9 mouse cellular contexts compared by ENCODE assay signal in genomic region chr15:100637661-100638060, GRCm38 (mm10). TPM values are rescaled to one million over a fixed set of nuclear protein-coding genes. Genes with fewer than 3 reads are reported as not detected.
DNase-seq lines count a peak whose midpoint lies in the region; ATAC-seq and TF ChIP-seq lines count a peak whose summit lies in the region.
"Had no signal": no experiment of that assay in that cellular context is flagged by ENCODE, and none has a peak within 500 bp of the region (broad histone marks: within the 10 kb centered on the region; RNA-seq: fewer than 3 reads in every experiment).

No protein-coding gene starts in this region.

- peak overlapping the region; percentile 93 for H3K4me2 ChIP-seq in lung, postnatal 0 days (replicated peaks; ENCODE audit: low read depth, low read length)
- H3K4me2 ChIP-seq in midbrain, embryonic 13.5 days (replicated peaks), result no peak overlapping the region

- 17% methylated on average over 6 of the region's 6 CpGs for WGBS in lung, postnatal 0 days
- 16% methylated on average over 6 of the region's 6 CpGs for WGBS in midbrain, embryonic 13.5 days

- H3K27ac ChIP-seq in layer of hippocampus, adult 2 months, result no peak overlapping the region
- H3K27ac ChIP-seq in lung, postnatal 0 days (ENCODE audit: low read length), result no peak overlapping the region
- H3K27ac ChIP-seq in midbrain, embryonic 13.5 days, result no peak overlapping the region
- H3K27ac ChIP-seq: limb, embryonic 13.5 days had no signal

- no peak for TF ChIP-seq POLR2A in brain, embryonic 14.5 days (IDR thresholded peaks at IDR 0.05; ENCODE audit: borderline replicate concordance, extremely low read depth, insufficient read depth, insufficient read length, poor library complexity, severe bottlenecking)

- TF ChIP-seq EP300 in lung, postnatal 0 days (IDR thresholded peaks at IDR 0.05), result no peak

- no peak for ATAC-seq in lung, postnatal 0 days
- ATAC-seq in midbrain, embryonic 13.5 days, result no peak

- peaks cover 3% of the 10 kb centered on the region; the same call in 1 of the 2 replicates for H3K4me1 ChIP-seq in lung, postnatal 0 days (ENCODE audit: insufficient read depth, low read depth, low read length)
- H3K4me1 ChIP-seq in midbrain, embryonic 13.5 days (replicated peaks), result peaks cover 14% of the 10 kb centered on the region

- no peak for DNase-seq in layer of hippocampus, adult 2 months (ENCODE audit: low spot score in 2 of 2)
- no peak for DNase-seq in layer of hippocampus, postnatal 36 days
- DNase-seq in brain, embryonic 14.5 days (ENCODE audit: low read depth), result no peak
- DNase-seq in kidney, adult 11 months, result peak; percentile 68
- peak; percentile 61 for DNase-seq in lung, postnatal 0 days (ENCODE audit: low spot score)
- DNase-seq in thymus, postnatal 0 days (ENCODE audit: low spot score), result peak; percentile 62
- no peak for DNase-seq in cerebellum, adult 8-10 months

- H3K4me3 ChIP-seq in layer of hippocampus, adult 2 months, result no peak overlapping the region
- no peak overlapping the region for H3K4me3 ChIP-seq in lung, postnatal 0 days (ENCODE audit: low read depth, low read length)
- no peak overlapping the region for H3K4me3 ChIP-seq in midbrain, embryonic 13.5 days (replicated peaks)

- H3K36me3 ChIP-seq in lung, postnatal 0 days (ENCODE audit: insufficient read depth, low read length), result no peaks in the 10 kb centered on the region
- no peaks in the 10 kb centered on the region for H3K36me3 ChIP-seq in midbrain, embryonic 13.5 days
- H3K36me3 ChIP-seq: limb, embryonic 13.5 days had no signal

- no peaks in the 10 kb centered on the region for H3K27me3 ChIP-seq in lung, postnatal 0 days (replicated peaks; ENCODE audit: insufficient read depth, low read length)
- H3K27me3 ChIP-seq in midbrain, embryonic 13.5 days, result peaks cover 61% of the 10 kb centered on the region

- no peaks in the 10 kb centered on the region for H3K9me3 ChIP-seq in lung, postnatal 0 days (ENCODE audit: low read length)
- H3K9me3 ChIP-seq in midbrain, embryonic 13.5 days, result no peaks in the 10 kb centered on the region
- H3K9me3 ChIP-seq: limb, embryonic 13.5 days had no signal

- TF ChIP-seq CTCF in layer of hippocampus, adult 2 months (conservative IDR thresholded peaks at IDR 0.05), result peak; percentile 65
- TF ChIP-seq CTCF in brain, embryonic 14.5 days (IDR thresholded peaks at IDR 0.05; ENCODE audit: borderline replicate concordance, extremely low read depth, insufficient read depth, insufficient read length), result peak; percentile 44; the same call in 1 of the 2 replicates
- TF ChIP-seq CTCF in lung, postnatal 0 days (IDR thresholded peaks at IDR 0.05), result peak; percentile 63

- H3K9ac ChIP-seq in lung, postnatal 0 days (replicated peaks; ENCODE audit: low read depth), result no peak overlapping the region
- H3K9ac ChIP-seq in midbrain, embryonic 13.5 days (replicated peaks), result no peak overlapping the region

RNA-seq across cellular contexts. Expression of gene Smagp, which starts 0.9 kb away (rescaled TPM):
- 1 to 10 TPM; 1.1 to 1.7 TPM for total RNA-seq in layer of hippocampus, adult 2 months (2021)
- total RNA-seq in layer of hippocampus, postnatal 36 days (2021), result 1 to 10 TPM; 1.7 to 2.1 TPM
- polyA plus RNA-seq in brain, embryonic 14.5 days (2012; rRNA removed), result 3.4 and 4.6 TPM in 2 replicates
- polyA plus RNA-seq in lung, postnatal 0 days (2015; fragmentation: Nextera tagmentation; extraction: Ambion mirVana), result 65.6 and 71.8 TPM in 2 replicates
- 4.8 TPM in 2 replicates for polyA plus RNA-seq in thymus, postnatal 0 days (2015; fragmentation: Nextera tagmentation; extraction: Ambion mirVana)
- polyA plus RNA-seq in midbrain, embryonic 13.5 days (2015; fragmentation: Nextera tagmentation; extraction: Ambion mirVana), result 2.4 and 2.9 TPM in 2 replicates

RNA-seq across cellular contexts. Expression of gene Dazap2, which starts 22.5 kb away (rescaled TPM):
- total RNA-seq in layer of hippocampus, adult 2 months (2021), result 100 to 1,000 TPM; 112 to 113 TPM
- total RNA-seq in layer of hippocampus, postnatal 36 days (2021), result 100 to 1,000 TPM; 108 to 109 TPM
- 139 and 230 TPM in 2 replicates for polyA plus RNA-seq in brain, embryonic 14.5 days (2012; rRNA removed)
- 246 and 299 TPM in 2 replicates for polyA plus RNA-seq in lung, postnatal 0 days (2015; fragmentation: Nextera tagmentation; extraction: Ambion mirVana)
- 266 and 303 TPM in 2 replicates for polyA plus RNA-seq in thymus, postnatal 0 days (2015; fragmentation: Nextera tagmentation; extraction: Ambion mirVana)
- 162 and 166 TPM in 2 replicates for polyA plus RNA-seq in midbrain, embryonic 13.5 days (2015; fragmentation: Nextera tagmentation; extraction: Ambion mirVana)

RNA-seq across cellular contexts. Expression of gene Bin2, which starts 31.7 kb away (rescaled TPM):
- total RNA-seq in layer of hippocampus, adult 2 months (2021), result 1 to 10 TPM; 5.3 to 5.6 TPM
- total RNA-seq in layer of hippocampus, postnatal 36 days (2021), result 1 to 10 TPM; 5.3 to 5.6 TPM
- polyA plus RNA-seq in brain, embryonic 14.5 days (2012; rRNA removed), result 1.1 and 1.8 TPM in 2 replicates
- 4.2 and 4.5 TPM in 2 replicates for polyA plus RNA-seq in lung, postnatal 0 days (2015; fragmentation: Nextera tagmentation; extraction: Ambion mirVana)
- polyA plus RNA-seq in thymus, postnatal 0 days (2015; fragmentation: Nextera tagmentation; extraction: Ambion mirVana), result 33.1 and 45.9 TPM in 2 replicates
- polyA plus RNA-seq in midbrain, embryonic 13.5 days (2015; fragmentation: Nextera tagmentation; extraction: Ambion mirVana), result 1.2 and 1.3 TPM in 2 replicates

RNA-seq across cellular contexts. Expression of gene Pou6f1, which starts 37.9 kb away (rescaled TPM):
- 100 to 1,000 TPM; 106 to 107 TPM for total RNA-seq in layer of hippocampus, adult 2 months (2021)
- total RNA-seq in layer of hippocampus, postnatal 36 days (2021), result 100 to 1,000 TPM; 105 to 106 TPM
- 100 and 120 TPM in 2 replicates for polyA plus RNA-seq in brain, embryonic 14.5 days (2012; rRNA removed)
- 6.4 and 7.6 TPM in 2 replicates for polyA plus RNA-seq in lung, postnatal 0 days (2015; fragmentation: Nextera tagmentation; extraction: Ambion mirVana)
- 18.7 and 21.6 TPM in 2 replicates for polyA plus RNA-seq in thymus, postnatal 0 days (2015; fragmentation: Nextera tagmentation; extraction: Ambion mirVana)
- 45.5 and 47.8 TPM in 2 replicates for polyA plus RNA-seq in midbrain, embryonic 13.5 days (2015; fragmentation: Nextera tagmentation; extraction: Ambion mirVana)

RNA-seq across cellular contexts. Expression of gene Cela1, which starts 50.1 kb away (rescaled TPM):
- 1 to 10 TPM; 1.3 TPM for total RNA-seq in layer of hippocampus, adult 2 months (2021)
- total RNA-seq in layer of hippocampus, postnatal 36 days (2021), result 1 to 10 TPM; 1.8 to 2.3 TPM
- polyA plus RNA-seq in brain, embryonic 14.5 days (2012; rRNA removed), result 0.68 and 0.71 TPM in 2 replicates
- 5.0 and 11.4 TPM in 2 replicates for polyA plus RNA-seq in lung, postnatal 0 days (2015; fragmentation: Nextera tagmentation; extraction: Ambion mirVana)
- 6.2 and 13.1 TPM in 2 replicates for polyA plus RNA-seq in thymus, postnatal 0 days (2015; fragmentation: Nextera tagmentation; extraction: Ambion mirVana)
- 0.34 and 1.1 TPM in 2 replicates for polyA plus RNA-seq in midbrain, embryonic 13.5 days (2015; fragmentation: Nextera tagmentation; extraction: Ambion mirVana)

Comparison
In these comparisons a context has a peak if more than half of its experiments do, and no peak if none do; other contexts are left out.
1. DNase-seq: peak in kidney, adult 11 months (single experiment), lung, postnatal 0 days (single experiment) and thymus, postnatal 0 days (single experiment); none in layer of hippocampus, adult 2 months (0 of 2), layer of hippocampus, postnatal 36 days (0 of 2), brain, embryonic 14.5 days (single experiment) and cerebellum, adult 8-10 months (single experiment).
2. RNA of gene Smagp, which starts 0.9 kb away (polyA plus RNA-seq): 65.6 to 71.8 TPM in lung, postnatal 0 days; 4.8 TPM in thymus, postnatal 0 days, 3.4 to 4.6 TPM in brain, embryonic 14.5 days and 2.4 to 2.9 TPM in midbrain, embryonic 13.5 days; every median in the first group is over 10 times any median in the second.
3. Peak in every context shown above with its lines, with median percentiles within 50 percentile points of each other: CTCF ChIP-seq.